ENCODE assay signal across 8 mouse cellular contexts in the genomic region with DNA sequence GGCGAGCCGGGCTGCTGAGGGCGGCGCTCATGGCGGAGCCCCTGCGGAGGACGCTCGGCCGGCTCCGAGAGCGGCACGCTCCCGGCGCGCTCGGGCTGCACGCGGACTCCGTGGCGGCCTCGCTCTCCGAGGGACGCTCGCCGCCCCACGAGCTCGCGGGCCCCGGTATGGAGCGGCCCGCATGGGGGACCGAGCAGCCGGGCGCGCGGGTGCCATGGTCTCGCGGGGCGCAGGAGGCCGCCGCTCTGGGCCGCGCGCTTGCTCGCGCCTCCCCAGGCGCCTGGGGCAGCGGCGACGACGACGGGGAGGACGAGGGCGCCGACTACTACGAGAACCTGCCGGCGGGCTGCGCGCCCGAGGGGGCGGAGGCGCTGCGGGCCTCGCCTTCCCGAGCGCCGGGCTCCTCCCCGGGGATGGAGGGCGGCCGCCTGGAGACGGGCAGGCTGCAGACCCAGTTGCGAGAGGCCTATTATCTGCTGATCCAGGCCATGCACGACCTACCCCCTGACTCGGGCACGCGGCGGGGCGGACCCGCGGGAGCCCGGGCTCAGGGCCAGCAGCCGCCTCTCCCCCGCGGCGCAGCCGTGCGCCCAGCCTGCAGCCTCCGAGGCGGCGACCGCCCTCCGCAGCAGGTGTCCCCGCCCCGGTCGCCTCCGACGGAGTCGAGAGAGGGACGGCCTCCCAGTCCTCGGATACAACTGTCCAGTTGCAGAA. TPM values are rescaled to one million over a fixed set of nuclear protein-coding genes. Genes with fewer than 3 reads are reported as not detected.
DNase-seq lines count a peak whose midpoint lies in the region; ATAC-seq and TF ChIP-seq lines count a peak whose summit lies in the region.

No protein-coding gene starts in this region.

- no peak; the same call in 1 of the 2 replicates for TF ChIP-seq POLR2A in heart, adult 2 months (IDR thresholded peaks at IDR 0.05; ENCODE audit: insufficient read depth, low read depth, low read length)

- peak overlapping the region; percentile 82 for H3K9ac ChIP-seq in heart, adult 2 months (ENCODE audit: low read depth, low read length)
- peak overlapping the region; percentile 85 for H3K9ac ChIP-seq in limb, embryonic 13.5 days
- peak overlapping the region; percentile 64 for H3K9ac ChIP-seq in midbrain, embryonic 14.5 days (replicated peaks; ENCODE audit: low read length)

- TF ChIP-seq CTCF in heart, adult 2 months (IDR thresholded peaks at IDR 0.05), result no peak

- peaks cover 55% of the 10 kb centered on the region for H3K4me1 ChIP-seq in embryonic facial prominence, embryonic 10.5 days
- no peaks in the 10 kb centered on the region for H3K4me1 ChIP-seq in heart, adult 2 months (ENCODE audit: control insufficient read depth, insufficient read depth, low read length)
- peaks cover 30% of the 10 kb centered on the region for H3K4me1 ChIP-seq in limb, embryonic 13.5 days
- H3K4me1 ChIP-seq in midbrain, embryonic 14.5 days (ENCODE audit: control insufficient read depth, insufficient read depth, low read length), result peaks cover 4% of the 10 kb centered on the region; the same call in 1 of the 2 replicates

- H3K36me3 ChIP-seq in embryonic facial prominence, embryonic 10.5 days (replicated peaks), result peaks cover 4% of the 10 kb centered on the region; the same call in 1 of the 2 replicates
- no peaks in the 10 kb centered on the region for H3K36me3 ChIP-seq in heart, adult 2 months (ENCODE audit: control insufficient read depth, insufficient read depth, low read length)
- peaks cover 3% of the 10 kb centered on the region for H3K36me3 ChIP-seq in limb, embryonic 13.5 days
- no peaks in the 10 kb centered on the region for H3K36me3 ChIP-seq in midbrain, embryonic 14.5 days (ENCODE audit: control insufficient read depth, insufficient read depth, low read length)
- H3K36me3 ChIP-seq in splenic B cell, adult 2 months (ENCODE audit: control insufficient read depth, insufficient read depth, low read length, poor library complexity, severe bottlenecking), result no peaks in the 10 kb centered on the region

- TF ChIP-seq EP300 in heart, adult 2 months (IDR thresholded peaks at IDR 0.05; ENCODE audit: insufficient read depth, low read depth, low read length), result no peak

- H3K4me2 ChIP-seq in limb, embryonic 13.5 days (replicated peaks), result peak overlapping the region; percentile 98
- peak overlapping the region; percentile 82 for H3K4me2 ChIP-seq in midbrain, embryonic 14.5 days (ENCODE audit: low read length)

- DNase-seq in cerebellum, adult 9-10 months, result no peak
- DNase-seq in embryonic facial prominence, embryonic 10.5 days (ENCODE audit: low spot score), result peak; percentile 75
- peak; percentile 89 to 92 for DNase-seq in heart, adult 2 months
- DNase-seq in kidney, adult 18-20 months, result peak; percentile 91
- peak; percentile 72 for DNase-seq in midbrain, embryonic 14.5 days
- DNase-seq in splenic B cell, adult 2 months (ENCODE audit: low read depth, low spot score), result peak; percentile 12

- peak; percentile 47; the same call in 1 of the 2 replicates for ATAC-seq in cerebellum, adult (ENCODE audit: insufficient number of reproducible peaks, low FRiP score, low TSS enrichment)
- ATAC-seq in limb, embryonic 13.5 days (ENCODE audit: low FRiP score, low read depth), result peak; percentile 42
- ATAC-seq in midbrain, embryonic 14.5 days (ENCODE audit: low FRiP score, low TSS enrichment), result peak; percentile 79

- peak overlapping the region; percentile 93 for H3K27ac ChIP-seq in embryonic facial prominence, embryonic 10.5 days (replicated peaks)
- H3K27ac ChIP-seq in heart, adult 2 months, result peak overlapping the region; percentile 87
- peak overlapping the region; percentile 87 for H3K27ac ChIP-seq in limb, embryonic 13.5 days
- peak overlapping the region; percentile 32; the same call in 1 of the 2 replicates for H3K27ac ChIP-seq in midbrain, embryonic 14.5 days (replicated peaks; ENCODE audit: low read depth, low read length)

- intact Hi-C loops in heart, adult 2 months (cut with DNase I), result loop anchor here (1.0 to 5.0 kb wide), 2 partner anchors 25 to 36 kb away; no protein-coding TSS in a partner anchor

- no peaks in the 10 kb centered on the region for H3K79me2 ChIP-seq in heart, adult 2 months (replicated peaks; ENCODE audit: control insufficient read depth, insufficient read depth, low read length)

- WGBS in embryonic facial prominence, embryonic 10.5 days, result under 1% methylated on average over 101 of the region's 101 CpGs
- WGBS in heart, adult 2 months, result 0% methylated on average over 85 of the region's 101 CpGs
- under 1% methylated on average over 99 of the region's 101 CpGs for WGBS in limb, embryonic 13.5 days
- WGBS in midbrain, embryonic 14.5 days, result under 1% methylated on average over 100 of the region's 101 CpGs

- H3K9me3 ChIP-seq in embryonic facial prominence, embryonic 10.5 days, result no peaks in the 10 kb centered on the region
- H3K9me3 ChIP-seq in limb, embryonic 13.5 days, result no peaks in the 10 kb centered on the region
- H3K9me3 ChIP-seq in midbrain, embryonic 14.5 days (ENCODE audit: control insufficient read depth, low read length), result no peaks in the 10 kb centered on the region

- peak overlapping the region; percentile 82 for H3K4me3 ChIP-seq in embryonic facial prominence, embryonic 10.5 days
- H3K4me3 ChIP-seq in heart, adult 2 months, result peak overlapping the region; percentile 72
- peak overlapping the region; percentile 75 for H3K4me3 ChIP-seq in limb, embryonic 13.5 days
- peak overlapping the region; percentile 66 for H3K4me3 ChIP-seq in midbrain, embryonic 14.5 days (replicated peaks; ENCODE audit: low read depth, low read length)

- H3K27me3 ChIP-seq in embryonic facial prominence, embryonic 10.5 days (replicated peaks; ENCODE audit: low read depth, poor library complexity, severe bottlenecking), result peaks cover 37% of the 10 kb centered on the region
- peaks cover 2% of the 10 kb centered on the region; the same call in 1 of the 2 replicates for H3K27me3 ChIP-seq in heart, adult 2 months (ENCODE audit: control insufficient read depth, insufficient read depth, low read length)
- 0 out of 2 replicates have a peak, but pooled peaks cover 6% of the 10 kb centered on the region for H3K27me3 ChIP-seq in limb, embryonic 13.5 days
- peaks cover 17% of the 10 kb centered on the region for H3K27me3 ChIP-seq in midbrain, embryonic 14.5 days (ENCODE audit: control insufficient read depth, insufficient read depth, low read length)
- H3K27me3 ChIP-seq in splenic B cell, adult 2 months (ENCODE audit: control insufficient read depth, insufficient read depth, low read length, poor library complexity, severe bottlenecking), result no peaks in the 10 kb centered on the region

RNA-seq across cellular contexts. Expression of a gene that starts 0.5 kb away (rescaled TPM):
- 1.4 TPM in 2 replicates for polyA plus RNA-seq in embryonic facial prominence, embryonic 10.5 days (2016; fragmentation: Nextera tagmentation; extraction: Ambion mirVana)
- total RNA-seq in heart, adult 2 months (2021), result 10 to 100 TPM; 13.8 to 15.8 TPM
- polyA plus RNA-seq in heart, adult 2 months (2012; rRNA removed), result 7.5 and 13.4 TPM in 2 replicates
- 1.9 and 2.3 TPM in 2 replicates for polyA plus RNA-seq in limb, embryonic 13.5 days (2015; fragmentation: Nextera tagmentation; extraction: Ambion mirVana)
- 0.50 and 0.62 TPM in 2 replicates for polyA plus RNA-seq in midbrain, embryonic 14.5 days (2014; fragmentation: Nextera tagmentation; extraction: Ambion mirVana)

RNA-seq across cellular contexts. Expression of a gene that starts 50.3 kb away (rescaled TPM):
- 51.1 and 53.1 TPM in 2 replicates for polyA plus RNA-seq in embryonic facial prominence, embryonic 10.5 days (2016; fragmentation: Nextera tagmentation; extraction: Ambion mirVana)
- total RNA-seq in heart, adult 2 months (2021), result 10 to 100 TPM; 17.9 to 20.8 TPM
- polyA plus RNA-seq in heart, adult 2 months (2012; rRNA removed), result 9.0 and 9.2 TPM in 2 replicates
- 48.6 and 51.3 TPM in 2 replicates for polyA plus RNA-seq in limb, embryonic 13.5 days (2015; fragmentation: Nextera tagmentation; extraction: Ambion mirVana)
- 76.6 and 85.3 TPM in 2 replicates for polyA plus RNA-seq in midbrain, embryonic 14.5 days (2014; fragmentation: Nextera tagmentation; extraction: Ambion mirVana)

Comparison
In these comparisons a context has a peak if more than half of its experiments do, and no peak if none do; other contexts are left out.
1. H3K27ac ChIP-seq: peak in every context shown above with its lines; median percentile 93 in embryonic facial prominence, embryonic 10.5 days; 87 in heart, adult 2 months; 87 in limb, embryonic 13.5 days; 32 in midbrain, embryonic 14.5 days.